Mouse (Mus musculus) lung, postnatal 14 days (tissue): ENCODE measurements around the gene Zfp692.
"Not testable (repeated sequence)": the region's sequence is repeated elsewhere in the genome, so short reads cannot be mapped to it uniquely, and the experiment has no call there.

Source experiments
- DNase-seq: peaks from one replicate; pipeline ENCODE4 v3.0.0; 2021

The Zfp692 gene

GRCm38 (mm10) chr11:58306860-58307308 is at the start of gene Zfp692:
Gene Zfp692, plus strand, starts transcription at chr11:58307069.
- peak; percentile 94 for DNase-seq

- no peak for DNase-seq
Observed at GRCm38 (mm10) chr11:58257816-58258215, 49.1 kb upstream of the Zfp692 start.

GRCm38 (mm10) chr11:58260156-58260555 is 46.7 kb upstream of the Zfp692 start:
- no peak for DNase-seq

- DNase-seq, result no peak
Observed at GRCm38 (mm10) chr11:58261826-58262225, 45.0 kb upstream of the Zfp692 start.

- DNase-seq, result no peak
Observed at GRCm38 (mm10) chr11:58262336-58262735, 44.5 kb upstream of the Zfp692 start.

- DNase-seq, result no peak
Observed at GRCm38 (mm10) chr11:58263516-58263915, 43.4 kb upstream of the Zfp692 start.

- no peak for DNase-seq
Observed at GRCm38 (mm10) chr11:58264546-58264945, 42.3 kb upstream of the Zfp692 start.

GRCm38 (mm10) chr11:58268285-58268684 is 38.6 kb upstream of the Zfp692 start:
- DNase-seq, result no peak

- DNase-seq, result no peak
Observed at GRCm38 (mm10) chr11:58274572-58274971, 32.3 kb upstream of the Zfp692 start, which contains the start of gene 4930438A08Rik. Gene 4930438A08Rik, plus strand, starts transcription at chr11:58274799.

GRCm38 (mm10) chr11:58275756-58276155 is 31.1 kb upstream of the Zfp692 start:
- no peak for DNase-seq

- no peak for DNase-seq
Observed at GRCm38 (mm10) chr11:58281970-58282496, 24.8 kb upstream of the Zfp692 start.

GRCm38 (mm10) chr11:58282518-58282917 is 24.4 kb upstream of the Zfp692 start:
- no peak for DNase-seq

- no peak for DNase-seq
Observed at GRCm38 (mm10) chr11:58289992-58290682, 16.7 kb upstream of the Zfp692 start.

GRCm38 (mm10) chr11:58290812-58291211 is 16.1 kb upstream of the Zfp692 start:
- DNase-seq, result no peak

- DNase-seq, result no peak
Observed at GRCm38 (mm10) chr11:58292791-58293190, 14.1 kb upstream of the Zfp692 start.

- DNase-seq, result no peak
Observed at GRCm38 (mm10) chr11:58297396-58297795, 9.5 kb upstream of the Zfp692 start.

GRCm38 (mm10) chr11:58301057-58301456 is 5.8 kb upstream of the Zfp692 start:
- peak; percentile 79 for DNase-seq

- DNase-seq, result peak; percentile 97
Observed at GRCm38 (mm10) chr11:58301837-58302754, 4.8 kb upstream of the Zfp692 start.

- DNase-seq, result no peak
Observed at GRCm38 (mm10) chr11:58302774-58303445, 4.0 kb upstream of the Zfp692 start.

- DNase-seq, result no peak
Observed at GRCm38 (mm10) chr11:58303594-58303993, 3.3 kb upstream of the Zfp692 start.

GRCm38 (mm10) chr11:58305299-58305698 is 1.6 kb upstream of the Zfp692 start:
- not testable (repeated sequence) for DNase-seq

GRCm38 (mm10) chr11:58307411-58308080 is 677 bp downstream of the Zfp692 start:
- peak; percentile 46 for DNase-seq
